Mouse (Mus musculus): ENCODE measurements around the gene Msi2. TPM values are rescaled to one million over a fixed set of nuclear protein-coding genes. Genes with fewer than 3 reads are reported as not detected.
A peak's percentile ranks its signal among the peaks of the same experiment; 100 is the strongest.

Msi2 gene
- total and polyA plus RNA-seq, 2 experiments from 2014 or later = 26.9 to 133 TPM

DNA sequence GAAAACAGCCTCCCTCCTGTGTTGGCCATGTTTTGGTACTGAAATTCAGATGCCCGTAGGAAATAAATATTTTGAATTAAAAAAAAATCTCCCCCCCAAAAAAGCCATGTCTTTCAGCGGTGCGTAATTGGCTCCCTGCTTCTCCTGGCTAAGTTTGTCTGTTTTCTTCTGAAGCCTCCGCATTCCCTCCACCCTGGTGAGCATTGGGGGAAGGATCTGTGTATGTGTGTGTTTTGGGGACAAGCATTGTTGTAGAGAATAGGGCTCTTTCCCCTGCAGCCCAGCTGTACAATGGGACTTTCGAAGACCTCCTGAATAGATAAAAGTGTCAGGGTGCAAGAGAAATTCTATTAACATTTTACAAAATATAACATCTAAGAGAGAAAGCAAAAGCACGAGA is 236.1 kb downstream of the Msi2 start:
- WGBS = 10% methylated on average over 6 of the region's 6 CpGs
- Histone ChIP-seq H3K9me3 (ENCODE audit: low read length) (no peaks in the 10 kb centered on the region), H3K4me3 (ENCODE audit: low read depth, low read length) (no peak overlapping the region), H3K27me3 (ENCODE audit: insufficient read depth, low read length) (no peaks in the 10 kb centered on the region), H3K4me2 (ENCODE audit: low read depth, low read length, poor library complexity, severe bottlenecking) (0 out of 2 replicates have a peak overlapping the region, but pooled peaks have one; percentile 4), H3K27ac (ENCODE audit: low read depth, low read length) (peak overlapping the region; percentile 68), H3K36me3 (ENCODE audit: insufficient read depth, low read length) (no peaks in the 10 kb centered on the region), H3K4me1 (ENCODE audit: insufficient read depth, low read length) (peaks cover 34% of the 10 kb centered on the region), H3K9ac (replicated peaks; ENCODE audit: low read length, poor library complexity, severe bottlenecking) (0 out of 2 replicates have a peak overlapping the region, but pooled peaks have one; percentile 14)
- no peak for DNase-seq (ENCODE audit: low spot score)
- ATAC-seq (ENCODE audit: low FRiP score) = no peak
- TF ChIP-seq CTCF (IDR thresholded peaks at IDR 0.05) = no peak

DNA sequence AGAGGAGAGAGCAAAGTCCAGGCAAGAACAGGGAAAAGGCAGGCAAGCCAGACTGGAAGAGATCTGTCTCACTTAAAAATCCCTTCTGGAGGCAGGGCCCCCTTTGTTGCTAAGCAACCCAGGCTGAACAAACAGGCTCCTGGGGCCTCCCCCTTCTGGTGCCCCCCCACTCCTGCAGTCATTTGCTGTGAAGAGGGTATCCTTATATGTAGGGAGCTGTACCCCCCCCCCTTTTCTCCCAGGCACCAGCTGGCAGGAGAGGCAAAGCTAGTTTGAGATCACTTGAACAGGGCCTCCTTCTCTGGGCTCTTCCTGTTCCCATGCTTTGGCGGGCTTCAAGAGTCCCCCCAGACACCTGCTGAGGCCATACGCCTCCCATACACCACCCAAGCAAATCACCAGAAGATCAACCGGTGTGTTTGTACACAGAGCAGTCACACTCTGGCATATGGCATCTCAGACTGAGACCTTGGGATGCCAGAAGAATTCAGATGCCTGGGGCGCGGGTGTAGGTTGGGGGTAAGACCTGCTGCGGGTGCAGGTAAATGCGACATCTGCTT is 236.6 kb downstream of the Msi2 start:
- no peaks in the 10 kb centered on the region for H3K9me3 ChIP-seq (ENCODE audit: low read length)
- TF ChIP-seq CTCF (IDR thresholded peaks at IDR 0.05) = no peak
- ATAC-seq (ENCODE audit: low FRiP score) (peak; percentile 70), DNase-seq (ENCODE audit: low spot score) (peak; percentile 91)
- H3K27me3 ChIP-seq (ENCODE audit: insufficient read depth, low read length) = no peaks in the 10 kb centered on the region
- WGBS = 18% methylated on average over 7 of the region's 7 CpGs
- H3K27ac ChIP-seq (ENCODE audit: low read depth, low read length) = peak overlapping the region; percentile 68
- H3K9ac ChIP-seq (replicated peaks; ENCODE audit: low read length, poor library complexity, severe bottlenecking) = 0 out of 2 replicates have a peak overlapping the region, but pooled peaks have one; percentile 14
- H3K4me3 ChIP-seq (ENCODE audit: low read depth, low read length) = no peak overlapping the region
- H3K4me2 ChIP-seq (ENCODE audit: low read depth, low read length, poor library complexity, severe bottlenecking) = no peak overlapping the region
- peaks cover 34% of the 10 kb centered on the region for H3K4me1 ChIP-seq (ENCODE audit: insufficient read depth, low read length)
- no peaks in the 10 kb centered on the region for H3K36me3 ChIP-seq (ENCODE audit: insufficient read depth, low read length)

DNA sequence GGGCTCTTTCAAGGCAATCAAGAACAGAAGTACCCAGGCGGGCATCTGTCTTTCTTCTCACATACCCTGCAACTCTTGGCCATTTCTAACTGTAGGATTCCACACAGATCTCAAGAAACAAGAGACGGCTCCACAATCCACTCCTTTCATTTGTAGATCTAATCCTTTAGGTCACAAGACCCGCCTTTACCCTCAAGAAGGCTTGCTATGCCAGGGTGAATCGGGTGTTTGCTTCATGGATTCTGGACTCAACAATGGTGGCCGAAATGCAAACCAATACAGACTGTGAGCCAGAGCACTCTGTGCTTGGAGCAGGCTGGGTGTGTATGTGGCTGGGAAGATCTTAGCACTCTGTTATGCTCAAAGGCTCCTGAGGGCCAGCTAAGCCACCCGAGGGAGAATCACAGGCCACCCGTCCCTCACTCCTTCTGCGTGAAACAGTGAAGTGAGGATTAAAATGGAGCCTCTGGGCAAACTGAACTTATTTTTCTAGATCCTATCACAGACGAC is 237.2 kb downstream of the Msi2 start:
- ATAC-seq (ENCODE audit: low FRiP score) = peak; percentile 44; the same call in 1 of the 2 replicates
- H3K4me2 ChIP-seq (ENCODE audit: low read depth, low read length, poor library complexity, severe bottlenecking) = no peak overlapping the region
- DNase-seq (ENCODE audit: low spot score) = no peak
- H3K9ac ChIP-seq (replicated peaks; ENCODE audit: low read length, poor library complexity, severe bottlenecking) = no peak overlapping the region
- H3K4me1 ChIP-seq (ENCODE audit: insufficient read depth, low read length) = peaks cover 34% of the 10 kb centered on the region
- 20% methylated on average over 9 of the region's 9 CpGs for WGBS
- H3K27me3 ChIP-seq (ENCODE audit: insufficient read depth, low read length) = no peaks in the 10 kb centered on the region
- H3K27ac ChIP-seq (ENCODE audit: low read depth, low read length) = peak overlapping the region; percentile 68
- no peaks in the 10 kb centered on the region for H3K36me3 ChIP-seq (ENCODE audit: insufficient read depth, low read length)
- TF ChIP-seq CTCF (IDR thresholded peaks at IDR 0.05) = no peak
- no peak overlapping the region for H3K4me3 ChIP-seq (ENCODE audit: low read depth, low read length)
- H3K9me3 ChIP-seq (ENCODE audit: low read length) = no peaks in the 10 kb centered on the region

DNA sequence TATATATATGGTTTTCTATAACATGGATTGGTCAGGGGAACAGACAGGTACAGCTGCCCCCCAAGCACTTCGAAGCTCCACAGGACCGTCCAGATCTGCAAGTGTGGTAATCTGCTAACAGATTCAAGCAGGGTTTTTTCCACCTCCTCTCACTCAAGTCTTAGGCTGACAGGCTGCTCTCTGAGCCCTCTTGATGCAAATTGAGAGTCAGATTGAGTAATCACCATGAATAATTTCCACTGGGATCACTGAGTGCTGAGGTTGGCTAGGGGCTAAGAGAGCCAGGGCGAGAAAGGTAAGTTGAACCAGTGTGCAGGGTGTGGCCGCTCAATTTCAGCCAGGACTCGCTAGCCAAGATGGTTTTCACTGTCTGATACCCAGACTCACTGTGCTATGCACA is 238.8 kb downstream of the Msi2 start:
- no peaks in the 10 kb centered on the region for H3K36me3 ChIP-seq (ENCODE audit: insufficient read depth, low read length)
- H3K27ac ChIP-seq (ENCODE audit: low read depth, low read length) = no peak overlapping the region
- ATAC-seq (ENCODE audit: low FRiP score) (no peak), DNase-seq (ENCODE audit: low spot score) (no peak)
- peaks cover 31% of the 10 kb centered on the region for H3K4me1 ChIP-seq (ENCODE audit: insufficient read depth, low read length)
- no peak overlapping the region for H3K4me3 ChIP-seq (ENCODE audit: low read depth, low read length)
- H3K4me2 ChIP-seq (ENCODE audit: low read depth, low read length, poor library complexity, severe bottlenecking) = no peak overlapping the region
- no peaks in the 10 kb centered on the region for H3K27me3 ChIP-seq (ENCODE audit: insufficient read depth, low read length)
- no peaks in the 10 kb centered on the region for H3K9me3 ChIP-seq (ENCODE audit: low read length)
- 48% methylated on average over 5 of the region's 5 CpGs for WGBS
- no peak for TF ChIP-seq CTCF (IDR thresholded peaks at IDR 0.05)
- no peak overlapping the region for H3K9ac ChIP-seq (replicated peaks; ENCODE audit: low read length, poor library complexity, severe bottlenecking)

DNA sequence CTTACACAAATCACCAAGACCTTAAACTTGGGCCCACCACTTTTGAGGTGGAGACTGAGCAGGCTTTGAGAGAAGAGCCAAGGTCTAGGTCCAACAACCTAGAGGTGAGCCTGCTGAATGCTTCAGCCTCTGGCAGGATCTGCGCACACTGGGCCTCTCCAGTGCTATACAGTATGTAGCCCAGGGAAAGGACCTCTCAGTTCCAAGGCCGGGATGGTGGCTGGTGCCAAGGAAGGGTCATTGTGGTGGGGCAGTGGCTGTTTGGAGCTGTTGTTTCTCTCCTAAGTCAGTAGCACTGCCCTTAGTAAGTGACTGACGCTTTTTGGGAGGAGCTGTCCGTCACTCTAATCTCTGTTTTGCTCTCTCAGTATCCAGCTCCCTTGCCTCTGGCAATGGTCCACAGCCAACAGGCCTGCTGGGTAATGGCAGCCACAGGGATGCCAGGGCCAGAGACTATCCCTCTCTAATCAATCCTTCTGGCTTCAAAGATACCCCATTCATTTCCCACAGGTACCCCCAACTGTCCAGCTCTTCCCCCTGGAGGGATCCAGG is 243.3 kb downstream of the Msi2 start:
- Histone ChIP-seq H3K36me3 (ENCODE audit: insufficient read depth, low read length) (no peaks in the 10 kb centered on the region), H3K27ac (ENCODE audit: low read depth, low read length) (no peak overlapping the region), H3K4me2 (ENCODE audit: low read depth, low read length, poor library complexity, severe bottlenecking) (no peak overlapping the region), H3K27me3 (ENCODE audit: insufficient read depth, low read length) (no peaks in the 10 kb centered on the region), H3K4me3 (ENCODE audit: low read depth, low read length) (no peak overlapping the region), H3K9ac (replicated peaks; ENCODE audit: low read length, poor library complexity, severe bottlenecking) (no peak overlapping the region), H3K4me1 (ENCODE audit: insufficient read depth, low read length) (peaks cover 7% of the 10 kb centered on the region; the same call in 1 of the 2 replicates), H3K9me3 (ENCODE audit: low read length) (no peaks in the 10 kb centered on the region)
- no peak for TF ChIP-seq CTCF (IDR thresholded peaks at IDR 0.05)
- peak; percentile 55 for DNase-seq (ENCODE audit: low spot score)
- no peak for ATAC-seq (ENCODE audit: low FRiP score)
- 71% methylated on average over 4 of the region's 4 CpGs for WGBS

DNA sequence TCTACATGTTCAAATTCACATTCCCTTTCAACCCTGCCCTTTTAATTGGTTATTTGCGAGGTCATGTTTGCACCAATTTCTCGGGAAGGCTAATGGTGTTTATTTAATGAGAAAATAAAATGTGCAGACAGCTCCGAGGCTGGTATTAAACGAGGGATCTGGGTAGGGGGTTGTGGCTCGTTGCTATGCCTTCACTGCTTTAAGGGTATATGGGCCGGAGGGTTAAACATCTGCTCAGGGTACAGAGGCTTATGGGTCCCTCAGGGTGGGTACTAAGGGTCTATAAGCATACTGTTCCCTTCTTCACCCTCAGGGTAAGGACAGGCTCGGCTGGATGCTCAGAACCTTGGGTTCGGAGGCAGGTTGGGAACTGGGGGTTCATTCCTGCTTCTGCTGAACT is 245.6 kb downstream of the Msi2 start:
- 27% methylated on average over 8 of the region's 8 CpGs for WGBS

More for the DNA sequence above, 245.6 kb downstream of the Msi2 start:
- no peak overlapping the region for H3K9ac ChIP-seq (replicated peaks; ENCODE audit: low read length, poor library complexity, severe bottlenecking)
- no peaks in the 10 kb centered on the region for H3K9me3 ChIP-seq (ENCODE audit: low read length)
- ATAC-seq (ENCODE audit: low FRiP score) (no peak), DNase-seq (ENCODE audit: low spot score) (no peak)
- H3K4me3 ChIP-seq (ENCODE audit: low read depth, low read length) = no peak overlapping the region
- no peaks in the 10 kb centered on the region for H3K27me3 ChIP-seq (ENCODE audit: insufficient read depth, low read length)
- 0 out of 2 replicates have a peak, but pooled peaks cover 3% of the 10 kb centered on the region for H3K4me1 ChIP-seq (ENCODE audit: insufficient read depth, low read length)
- no peak for TF ChIP-seq CTCF (IDR thresholded peaks at IDR 0.05)
- no peaks in the 10 kb centered on the region for H3K36me3 ChIP-seq (ENCODE audit: insufficient read depth, low read length)
- peak overlapping the region; percentile 44; the same call in 1 of the 2 replicates for H3K27ac ChIP-seq (ENCODE audit: low read depth, low read length)
- H3K4me2 ChIP-seq (ENCODE audit: low read depth, low read length, poor library complexity, severe bottlenecking) = no peak overlapping the region
